Mouse (Mus musculus): Measurements from ENCODE around the gene Mfsd4b3.

- TF ChIP-seq POLR2A (IDR thresholded peaks at IDR 0.05; ENCODE audit: extremely low read depth, insufficient read depth, low read length), result no peak
- no peak for TF ChIP-seq CTCF (IDR thresholded peaks at IDR 0.05; ENCODE audit: low read depth, low read length)
Measured at GRCm38 (mm10) chr10:40006963-40007362, 47.0 kb upstream of the Mfsd4b3 start.

All from liver, adult 2 months (tissue).